Mouse (Mus musculus) lung, adult 2 months (tissue): ENCODE results near the gene Aamdc.

Experiments used
- CTCF ChIP-seq: fragments of 200-500 bp; IDR thresholded peaks from 2 replicates; pipeline ENCODE4 v1.5.1; 2011; ENCODE audit warnings: mild to moderate bottlenecking, low read length, control low read depth; ENCODE audit not compliant: insufficient read depth
- POLR2A ChIP-seq: fragments of 200-500 bp; IDR thresholded peaks from 2 replicates; pipeline ENCODE4 v1.6.1; 2011; ENCODE audit warnings: low read depth, mild to moderate bottlenecking, control low read depth, low read length, borderline replicate concordance; ENCODE audit errors: extremely low read depth

DNA sequence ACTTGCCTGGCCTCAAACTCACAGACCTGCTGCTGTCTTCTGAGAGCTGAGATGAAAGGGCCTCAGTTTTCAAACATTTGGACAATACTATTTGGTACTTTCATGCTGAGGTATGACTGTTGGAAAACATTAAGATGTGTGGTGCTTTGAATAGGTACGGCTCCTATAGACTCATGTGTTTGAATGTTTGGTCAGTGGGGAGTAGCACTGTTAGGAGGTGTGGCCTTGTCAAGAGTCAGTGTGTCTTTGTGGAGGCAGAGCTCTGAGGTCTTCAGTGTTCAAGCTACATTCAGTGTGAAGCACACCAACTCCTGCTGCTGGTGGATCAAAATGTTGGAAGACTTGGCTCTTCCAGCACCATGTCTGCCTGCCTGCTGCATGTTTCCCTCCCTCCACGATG is 14.2 kb upstream of the Aamdc start:
- TF ChIP-seq CTCF (no peak), POLR2A (no peak)
